Mouse (Mus musculus) midbrain, postnatal 0 days (tissue): ENCODE data around the gene Cfap100. TPM values are rescaled to one million over a fixed set of nuclear protein-coding genes. Genes with fewer than 3 reads are reported as not detected.

Experiments used
- ATAC-seq: fragments of 200-750 bp; cut with Nextera tagmentation; 2 replicates; pipeline ENCODE4 v1.8.0; 2017; ENCODE audit warnings: moderate number of reproducible peaks, mild to moderate bottlenecking, moderate TSS enrichment, moderate library complexity; ENCODE audit not compliant: low FRiP score
- DNase-seq: peaks from one replicate; pipeline ENCODE4 v3.0.0-alpha.2; 2015; ENCODE audit warnings: low spot score
- H3K27ac ChIP-seq: fragments of 300-500 bp; sonication (generic); 2 replicates; pipeline ENCODE4 v1.5.1; 2014; ENCODE audit warnings: low read depth, mild to moderate bottlenecking, low read length, mixed read lengths
- H3K27me3 ChIP-seq: fragments of 300-500 bp; sonication (generic); 2 replicates; pipeline ENCODE4 v1.6.1; 2014; ENCODE audit warnings: low read length, control low read depth, mixed read lengths; ENCODE audit not compliant: insufficient read depth
- H3K36me3 ChIP-seq: fragments of 300-500 bp; sonication (generic); 2 replicates; pipeline ENCODE4 v1.6.1; 2014; ENCODE audit warnings: low read length, control low read depth, mixed read lengths; ENCODE audit not compliant: insufficient read depth
- H3K4me1 ChIP-seq: fragments of 300-500 bp; sonication (generic); 2 replicates; pipeline ENCODE4 v1.6.1; 2014; ENCODE audit warnings: mild to moderate bottlenecking, control low read depth, antibody characterized with exemption, low read length, mixed read lengths; ENCODE audit not compliant: insufficient read depth
- H3K4me2 ChIP-seq: fragments of 300-500 bp; sonication (generic); 2 replicates; pipeline ENCODE4 v1.6.1; 2014; ENCODE audit warnings: low read depth, mild to moderate bottlenecking, low read length, mixed read lengths; ENCODE audit not compliant: poor library complexity, severe bottlenecking
- H3K4me3 ChIP-seq: fragments of 300-500 bp; sonication (generic); 2 replicates; pipeline ENCODE4 v1.5.1; 2014; ENCODE audit warnings: low read depth, mild to moderate bottlenecking, low read length, moderate library complexity
- H3K9ac ChIP-seq: fragments of 300-500 bp; sonication (generic); replicated peaks from 2 replicates; pipeline ENCODE4 v1.6.1; 2014; ENCODE audit warnings: mild to moderate bottlenecking, low read length, moderate library complexity, mixed read lengths; ENCODE audit not compliant: poor library complexity, severe bottlenecking
- H3K9me3 ChIP-seq: fragments of 300-500 bp; sonication (generic); 2 replicates; pipeline ENCODE4 v1.6.1; 2016; ENCODE audit warnings: low read length, control low read depth
- CTCF ChIP-seq: IDR thresholded peaks from 2 replicates; pipeline ENCODE4 v1.5.1; 2016; ENCODE audit warnings: antibody characterized with exemption, mild to moderate bottlenecking
- WGBS: fragments of 180-500 bp; shearing (Covaris S2); extraction: QIAGEN DNeasy Blood & Tissue Kit; methylation state at CpG from one replicate; pipeline ENCODE4 v1.1.7; 2014; 5-methylcytosine and 5-hydroxymethylcytosine counted together
- polyA plus RNA-seq: library from polyadenylated mRNA; unstranded; fragments of >200 nt; fragmentation: Nextera tagmentation; extraction: Ambion mirVana; gene quantifications from 2 replicates; pipeline ENCODE4 v1.2.1, GENCODE M21; 2015
- total RNA-seq: library from RNA; depleted of rRNA; stranded (reverse); fragments of >200 nt; gene quantifications from 2 replicates; pipeline ENCODE4 v1.2.3, GENCODE M21; 2014

Cfap100 gene
- total and polyA plus RNA-seq, 2 experiments from 2014 or later: 7.9 to 22.7 TPM

DNA sequence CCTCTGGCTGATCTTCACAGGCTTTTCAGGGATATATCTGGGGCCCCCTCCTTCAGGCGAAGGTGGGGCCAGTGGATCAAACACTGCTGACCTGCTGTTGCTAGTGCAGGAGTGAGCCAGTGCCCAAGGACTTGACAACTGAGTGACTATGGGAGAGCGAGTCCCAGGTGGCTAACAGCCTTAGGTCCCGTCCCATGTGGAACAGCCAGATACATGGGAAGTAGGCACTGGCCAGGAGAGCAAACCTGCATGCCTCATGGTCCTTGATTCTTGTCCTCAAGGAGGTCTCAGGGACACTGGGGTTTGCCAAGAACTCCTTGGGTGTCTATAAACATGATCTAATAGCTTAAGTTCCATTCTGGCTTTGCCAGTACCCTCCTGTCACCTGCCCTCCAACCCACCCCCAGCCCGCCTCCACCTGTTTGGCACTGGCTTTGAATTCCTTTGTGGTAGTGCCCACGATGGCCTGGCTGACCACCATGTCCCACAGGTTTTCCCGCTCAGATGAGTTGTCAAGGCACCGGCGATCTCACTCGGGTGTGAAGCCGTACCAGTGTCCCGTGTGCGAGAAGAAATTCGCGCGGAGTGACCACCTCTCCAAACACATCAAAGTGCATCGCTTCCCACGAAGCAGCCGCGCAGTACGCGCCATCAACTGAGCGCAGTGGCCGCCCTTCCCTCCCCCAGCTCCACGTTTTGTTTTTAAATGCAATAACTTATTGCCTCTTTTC, 45.2 kb upstream of the Cfap100 start:
- no peaks in the 10 kb centered on the region for H3K27me3 ChIP-seq
- no peak overlapping the region for H3K4me3 ChIP-seq
- DNase-seq (no peak), ATAC-seq (no peak)
- H3K27ac ChIP-seq: no peak overlapping the region
- H3K36me3 ChIP-seq: peaks cover 7% of the 10 kb centered on the region; the same call in 1 of the 2 replicates
- TF ChIP-seq CTCF: no peak
- no peaks in the 10 kb centered on the region for H3K4me1 ChIP-seq
- no peaks in the 10 kb centered on the region for H3K9me3 ChIP-seq
- H3K4me2 ChIP-seq: no peak overlapping the region
- 95% methylated on average over 24 of the region's 24 CpGs for WGBS
- H3K9ac ChIP-seq: no peak overlapping the region

DNA sequence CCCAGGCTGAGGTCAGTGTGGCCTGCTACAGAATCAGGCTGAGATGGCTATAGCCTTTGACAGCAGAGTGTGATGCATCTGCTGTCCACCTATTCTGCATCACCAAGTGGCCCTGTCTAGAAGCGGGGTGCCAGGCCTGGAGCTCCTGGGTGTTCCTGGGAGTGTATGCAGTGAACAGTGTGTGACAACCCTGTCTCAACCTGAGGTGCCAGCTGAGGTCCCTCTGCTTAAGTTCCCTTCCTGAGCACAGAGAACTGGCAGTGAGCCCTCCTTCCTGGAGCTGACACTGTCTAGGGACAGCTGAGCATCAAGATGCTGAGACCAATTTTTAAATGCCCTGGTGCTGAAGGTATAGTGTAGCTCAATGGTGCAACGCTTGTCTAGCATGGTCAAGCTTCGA, 44.1 kb upstream of the Cfap100 start:
- no peaks in the 10 kb centered on the region for H3K4me1 ChIP-seq
- peaks cover 10% of the 10 kb centered on the region for H3K36me3 ChIP-seq
- no peak overlapping the region for H3K4me3 ChIP-seq
- 91% methylated on average over 3 of the region's 3 CpGs for WGBS
- DNase-seq: no peak
- H3K27ac ChIP-seq: no peak overlapping the region
- no peak for TF ChIP-seq CTCF
- no peaks in the 10 kb centered on the region for H3K27me3 ChIP-seq
- H3K9me3 ChIP-seq: no peaks in the 10 kb centered on the region
- ATAC-seq: no peak
- H3K9ac ChIP-seq: no peak overlapping the region
- H3K4me2 ChIP-seq: no peak overlapping the region

DNA sequence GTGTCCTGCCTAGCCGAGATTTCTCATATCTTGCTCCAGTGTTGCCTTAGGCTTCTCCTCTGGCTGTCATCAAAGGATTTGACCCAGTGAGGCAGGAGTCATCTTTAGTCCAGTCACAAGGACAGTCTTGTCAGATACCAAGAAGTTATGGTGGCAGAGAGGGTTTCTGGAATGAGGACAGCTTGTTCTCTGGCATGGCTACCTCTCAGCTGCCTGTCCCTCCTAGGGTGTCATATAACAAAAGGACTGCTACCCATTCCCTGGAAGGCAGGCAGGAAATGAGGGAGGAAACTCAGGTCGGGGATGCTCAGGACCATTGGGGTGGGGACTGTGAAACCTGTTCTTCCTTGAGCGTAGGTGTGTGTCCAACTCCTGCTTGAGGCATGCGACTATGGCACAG, 43.5 kb upstream of the Cfap100 start:
- ATAC-seq (no peak), DNase-seq (no peak)
- H3K36me3 ChIP-seq: peaks cover 11% of the 10 kb centered on the region
- H3K27me3 ChIP-seq: no peaks in the 10 kb centered on the region
- H3K9ac ChIP-seq: no peak overlapping the region
- WGBS: 76% methylated on average over 4 of the region's 4 CpGs
- no peak for TF ChIP-seq CTCF
- no peak overlapping the region for H3K4me3 ChIP-seq
- no peaks in the 10 kb centered on the region for H3K4me1 ChIP-seq
- H3K27ac ChIP-seq: 0 out of 2 replicates have a peak overlapping the region, but pooled peaks have one; percentile 26
- H3K9me3 ChIP-seq: no peaks in the 10 kb centered on the region
- H3K4me2 ChIP-seq: no peak overlapping the region

DNA sequence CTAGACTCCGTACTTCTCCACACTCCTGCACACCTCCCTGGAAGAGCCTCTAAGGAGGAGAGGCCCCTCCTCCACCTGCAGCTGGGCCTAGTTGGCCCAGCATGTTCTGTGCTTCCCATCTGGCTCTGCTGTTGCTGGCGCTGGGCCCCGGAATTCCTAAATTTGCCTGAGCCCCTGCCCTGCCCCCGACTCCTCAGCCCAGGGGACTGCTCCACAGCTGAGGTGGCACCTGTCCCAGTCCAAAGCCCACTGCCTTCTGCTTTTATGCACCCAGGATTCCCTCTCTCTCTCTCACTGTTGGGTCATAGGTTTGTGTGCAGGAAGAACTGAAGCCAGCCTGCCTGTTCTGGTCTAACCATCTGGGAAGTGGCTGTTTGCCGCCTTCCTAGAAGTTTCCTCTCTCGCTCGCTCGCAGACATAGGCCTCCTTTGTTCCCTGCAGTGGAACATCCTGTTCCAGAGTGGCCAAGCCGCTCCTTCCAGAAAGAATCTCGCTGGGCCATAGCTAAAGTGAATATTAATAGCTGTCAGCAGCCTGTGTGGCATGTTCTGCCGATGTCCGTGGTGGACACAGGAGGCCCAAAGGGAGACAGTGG, 42.4 kb upstream of the Cfap100 start:
- WGBS: 65% methylated on average over 12 of the region's 12 CpGs
- H3K9me3 ChIP-seq: no peaks in the 10 kb centered on the region
- peaks cover 11% of the 10 kb centered on the region for H3K36me3 ChIP-seq
- ATAC-seq (peak; percentile 66), DNase-seq (peak; percentile 77)
- no peak overlapping the region for H3K4me3 ChIP-seq
- no peaks in the 10 kb centered on the region for H3K27me3 ChIP-seq
- TF ChIP-seq CTCF: no peak
- H3K4me2 ChIP-seq: no peak overlapping the region
- H3K27ac ChIP-seq: peak overlapping the region; percentile 65
- no peak overlapping the region for H3K9ac ChIP-seq
- H3K4me1 ChIP-seq: no peaks in the 10 kb centered on the region

DNA sequence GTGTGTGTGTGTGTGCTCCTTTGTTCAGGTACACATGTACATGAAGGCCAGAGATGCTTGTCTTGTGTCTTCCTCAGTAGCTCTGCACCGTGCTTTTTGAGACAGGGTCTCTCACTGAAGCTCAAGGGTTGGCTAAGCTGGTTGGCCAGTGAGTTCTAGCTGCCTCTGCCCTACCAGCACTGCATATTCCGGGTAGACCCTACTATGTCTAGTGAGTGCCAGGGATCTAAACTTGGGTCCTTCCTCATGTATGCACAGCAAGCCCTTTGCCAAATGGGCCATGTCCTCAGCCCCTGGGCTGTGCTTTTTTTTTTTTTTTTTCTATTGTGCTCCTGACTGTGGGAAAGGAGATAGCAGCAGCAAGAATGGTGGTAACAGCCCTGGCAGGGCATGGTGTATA, 41.7 kb upstream of the Cfap100 start:
- H3K27ac ChIP-seq: no peak overlapping the region
- H3K36me3 ChIP-seq: peaks cover 11% of the 10 kb centered on the region
- no peak overlapping the region for H3K9ac ChIP-seq
- no peak for TF ChIP-seq CTCF
- WGBS: 89% methylated on average over 2 of the region's 2 CpGs
- H3K27me3 ChIP-seq: no peaks in the 10 kb centered on the region
- H3K4me2 ChIP-seq: no peak overlapping the region
- ATAC-seq (no peak), DNase-seq (no peak)
- H3K9me3 ChIP-seq: no peaks in the 10 kb centered on the region
- no peak overlapping the region for H3K4me3 ChIP-seq
- no peaks in the 10 kb centered on the region for H3K4me1 ChIP-seq

DNA sequence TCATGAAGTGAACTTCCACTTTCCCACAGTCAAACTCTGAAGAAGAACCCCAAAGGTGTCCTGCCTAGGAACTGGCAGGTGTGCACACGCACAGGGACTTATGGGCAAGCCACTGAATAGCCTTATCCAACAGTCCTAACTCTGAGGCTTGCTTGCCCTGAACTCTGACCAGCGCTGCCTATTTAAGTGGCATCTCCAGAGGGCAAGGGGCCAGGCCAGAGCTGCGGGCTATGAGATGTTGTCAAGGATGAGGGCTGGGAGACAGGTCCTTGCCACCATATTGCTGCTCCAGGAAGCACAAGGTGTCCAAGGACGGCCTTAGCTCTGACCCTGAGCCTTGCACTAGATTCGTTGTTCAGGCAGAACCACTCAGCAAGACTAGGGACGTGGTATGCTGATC, 40.4 kb upstream of the Cfap100 start:
- WGBS: 94% methylated on average over 6 of the region's 6 CpGs
- no peak overlapping the region for H3K27ac ChIP-seq
- no peak overlapping the region for H3K4me3 ChIP-seq
- H3K4me2 ChIP-seq: no peak overlapping the region
- H3K9me3 ChIP-seq: no peaks in the 10 kb centered on the region
- H3K27me3 ChIP-seq: no peaks in the 10 kb centered on the region
- no peaks in the 10 kb centered on the region for H3K4me1 ChIP-seq
- no peak for TF ChIP-seq CTCF
- peaks cover 11% of the 10 kb centered on the region for H3K36me3 ChIP-seq
- ATAC-seq: no peak
- no peak for DNase-seq
- no peak overlapping the region for H3K9ac ChIP-seq
